Mouse (Mus musculus) urinary bladder, adult 18-20 months (tissue): ENCODE measurements around the gene Notch1.

ENCODE experiments used
- DNase-seq, 2 experiments: peaks; one replicate each; pipeline ENCODE4 v3.0.0; 2022; ENCODE audit warnings: low spot score in 2 of 2, mixed read lengths in 2 of 2

Gene Notch1

DNA sequence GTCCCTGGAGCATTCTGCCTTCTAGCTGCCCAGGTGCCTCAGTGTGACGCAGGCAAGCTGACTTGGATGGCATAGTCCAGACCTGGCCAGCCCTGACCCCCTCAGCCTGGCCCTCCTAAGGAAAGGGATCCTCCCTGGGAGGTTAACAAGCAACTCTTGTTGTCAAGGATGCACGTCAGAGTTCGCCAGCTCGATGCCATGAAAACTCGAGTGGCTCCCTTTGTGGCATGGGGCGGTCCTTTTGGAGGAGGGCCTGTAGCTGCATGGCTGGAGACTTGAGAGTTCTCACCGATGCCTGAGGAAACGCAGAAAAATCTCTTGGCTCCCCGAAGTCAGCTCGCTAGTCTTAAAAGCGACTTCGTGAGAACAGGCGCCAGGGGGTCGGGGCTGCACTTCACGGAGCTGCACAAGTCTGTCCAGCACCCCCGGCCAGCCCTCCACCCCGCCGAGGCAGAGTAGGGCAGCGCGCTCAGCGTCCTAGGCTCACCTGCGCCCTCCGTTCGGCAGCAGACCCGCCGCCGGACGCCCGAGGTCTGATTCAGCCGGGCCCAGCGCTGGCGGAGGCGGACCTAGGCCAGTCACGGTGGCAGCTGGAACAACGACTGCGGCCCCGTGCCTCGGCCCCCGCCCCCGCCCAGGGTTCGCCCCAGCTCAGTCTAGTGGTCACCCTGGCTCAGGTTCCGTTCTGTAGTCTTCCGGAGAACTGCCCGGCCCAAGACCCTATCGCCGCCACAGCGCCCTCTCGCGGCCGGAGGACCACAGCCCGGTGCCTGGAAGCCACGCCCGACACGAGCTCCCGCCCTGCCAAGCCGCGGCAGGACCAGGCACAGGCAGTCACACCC is 107.7 kb downstream of the Notch1 start, which contains the start of gene Inpp5e:
TSS of gene Inpp5e (minus strand) at position 689 of the 842 bp plus-strand sequence.
- peak; percentile 97 to 99 for DNase-seq
